Mouse (Mus musculus) heart, embryonic 16.5 days (tissue): ENCODE data around the gene Slc16a13. TPM values are rescaled to one million over a fixed set of nuclear protein-coding genes. Genes with fewer than 3 reads are reported as not detected.

Experiments
- ATAC-seq: fragments of 200-750 bp; cut with Nextera tagmentation; replicated peaks from 2 replicates; pipeline ENCODE4 v1.8.0; 2017; ENCODE audit warnings: moderate number of reproducible peaks; ENCODE audit not compliant: insufficient read depth, low FRiP score; ENCODE audit errors: extremely low read depth
- H3K27ac ChIP-seq: fragments of 300-500 bp; sonication (generic); 2 replicates; pipeline ENCODE4 v1.5.1; 2014; ENCODE audit warnings: mild to moderate bottlenecking, low read length, control low read depth, moderate library complexity
- H3K27me3 ChIP-seq: fragments of 300-500 bp; sonication (generic); 2 replicates; pipeline ENCODE4 v1.6.1; 2014; ENCODE audit warnings: low read length, mixed read lengths; ENCODE audit not compliant: control insufficient read depth, insufficient read depth
- H3K36me3 ChIP-seq: fragments of 300-500 bp; sonication (generic); 2 replicates; pipeline ENCODE4 v1.6.1; 2014; ENCODE audit not compliant: control insufficient read depth, insufficient read depth
- H3K4me1 ChIP-seq: fragments of 300-500 bp; sonication (generic); 2 replicates; pipeline ENCODE4 v1.6.1; 2014; ENCODE audit warnings: low read length, mixed read lengths; ENCODE audit not compliant: control insufficient read depth, insufficient read depth
- H3K4me2 ChIP-seq: fragments of 300-500 bp; sonication (generic); 2 replicates; pipeline ENCODE4 v1.6.1; 2014; ENCODE audit warnings: low read depth, mild to moderate bottlenecking, control low read depth, low read length
- H3K4me3 ChIP-seq: fragments of 300-500 bp; sonication (generic); 2 replicates; pipeline ENCODE4 v1.5.1; 2014; ENCODE audit warnings: mild to moderate bottlenecking, control low read depth, low read length
- H3K9ac ChIP-seq: fragments of 300-500 bp; sonication (generic); 2 replicates; pipeline ENCODE4 v1.6.1; 2014; ENCODE audit warnings: low read length, control low read depth
- H3K9me3 ChIP-seq: fragments of 300-500 bp; sonication (generic); replicated peaks from 2 replicates; pipeline ENCODE4 v1.6.1; 2016; ENCODE audit warnings: low read length; ENCODE audit not compliant: control insufficient read depth
- WGBS: fragments of 180-500 bp; shearing (Covaris S2); extraction: QIAGEN DNeasy Blood & Tissue Kit; methylation state at CpG from one replicate; pipeline ENCODE4 v1.1.7; 2014; 5-methylcytosine and 5-hydroxymethylcytosine counted together
- polyA plus RNA-seq: library from polyadenylated mRNA; unstranded; fragments of >200 nt; fragmentation: Nextera tagmentation; extraction: Ambion mirVana; gene quantifications from 2 replicates; pipeline ENCODE4 v1.2.1, GENCODE M21; 2015

Gene Slc16a13
- polyA plus RNA-seq = 5.0 and 5.6 TPM in 2 replicates

GRCm38 (mm10) chr11:70220731-70221602 is at the start of gene Slc16a13:
Gene Slc16a13 (minus strand): TSS chr11:70221064.
- no peaks in the 10 kb centered on the region for H3K36me3 ChIP-seq
- peak within 1 kb of the TSS; percentile 99 for H3K4me2 ChIP-seq
- under 1% methylated on average over 28 of the region's 28 CpGs for WGBS
- H3K27ac ChIP-seq = peak within 1 kb of the TSS; percentile 91
- ATAC-seq = peak; percentile 93
- H3K4me3 ChIP-seq = peak within 1 kb of the TSS; percentile 70
- H3K4me1 ChIP-seq = peaks cover 13% of the 10 kb centered on the region; the same call in 1 of the 2 replicates
- H3K9me3 ChIP-seq = no peaks in the 10 kb centered on the region
- H3K27me3 ChIP-seq = peaks cover 24% of the 10 kb centered on the region
- peak within 1 kb of the TSS; percentile 82 for H3K9ac ChIP-seq

- no peak overlapping the region for H3K4me3 ChIP-seq
- no peak overlapping the region for H3K4me2 ChIP-seq
- peak overlapping the region; percentile 53 for H3K27ac ChIP-seq
- no peak overlapping the region for H3K9ac ChIP-seq
- H3K36me3 ChIP-seq = no peaks in the 10 kb centered on the region
- peaks cover 11% of the 10 kb centered on the region for H3K4me1 ChIP-seq
- WGBS = 32% methylated on average over 1 of the region's 1 CpGs
- H3K27me3 ChIP-seq = no peaks in the 10 kb centered on the region
- no peaks in the 10 kb centered on the region for H3K9me3 ChIP-seq
- no peak for ATAC-seq
Measured at GRCm38 (mm10) chr11:70266405-70266804, 45.5 kb upstream of the Slc16a13 start.

- Histone ChIP-seq H3K36me3 (no peaks in the 10 kb centered on the region), H3K9me3 (no peaks in the 10 kb centered on the region), H3K27ac (peak overlapping the region; percentile 53), H3K9ac (no peak overlapping the region), H3K4me3 (no peak overlapping the region), H3K27me3 (no peaks in the 10 kb centered on the region), H3K4me1 (peaks cover 11% of the 10 kb centered on the region), H3K4me2 (no peak overlapping the region)
- 61% methylated on average over 4 of the region's 4 CpGs for WGBS
- ATAC-seq = no peak
Measured at GRCm38 (mm10) chr11:70265819-70266218, 45.0 kb upstream of the Slc16a13 start.

GRCm38 (mm10) chr11:70265252-70265651 is 44.4 kb upstream of the Slc16a13 start:
- Histone ChIP-seq H3K4me3 (no peak overlapping the region), H3K9me3 (no peaks in the 10 kb centered on the region), H3K36me3 (no peaks in the 10 kb centered on the region), H3K9ac (no peak overlapping the region), H3K27ac (peak overlapping the region; percentile 45; the same call in 1 of the 2 replicates), H3K4me2 (no peak overlapping the region), H3K4me1 (peaks cover 11% of the 10 kb centered on the region), H3K27me3 (no peaks in the 10 kb centered on the region)
- ATAC-seq = no peak
- WGBS = 35% methylated on average over 3 of the region's 3 CpGs

- Histone ChIP-seq H3K27me3 (peaks cover 11% of the 10 kb centered on the region), H3K4me3 (no peak overlapping the region), H3K36me3 (no peaks in the 10 kb centered on the region), H3K27ac (no peak overlapping the region), H3K4me1 (no peaks in the 10 kb centered on the region), H3K4me2 (no peak overlapping the region), H3K9ac (no peak overlapping the region), H3K9me3 (no peaks in the 10 kb centered on the region)
- ATAC-seq = no peak
- 93% methylated on average over 4 of the region's 4 CpGs for WGBS
Measured at GRCm38 (mm10) chr11:70259035-70259434, 38.2 kb upstream of the Slc16a13 start.

- Histone ChIP-seq H3K36me3 (no peaks in the 10 kb centered on the region), H3K9me3 (no peaks in the 10 kb centered on the region), H3K27ac (no peak within 1 kb of the TSS), H3K9ac (peak within 1 kb of the TSS; percentile 65), H3K4me3 (peak within 1 kb of the TSS; percentile 49), H3K4me2 (peak within 1 kb of the TSS; percentile 67), H3K27me3 (peaks cover 26% of the 10 kb centered on the region), H3K4me1 (no peaks in the 10 kb centered on the region)
- WGBS = 3% methylated on average over 25 of the region's 25 CpGs
- peak; percentile 65 for ATAC-seq
Measured at GRCm38 (mm10) chr11:70254931-70255531, 34.2 kb upstream of the Slc16a13 start, which contains the start of gene Alox12. Gene Alox12 (minus strand): TSS chr11:70255353.

GRCm38 (mm10) chr11:70254337-70254736 is 33.5 kb upstream of the Slc16a13 start:
- Histone ChIP-seq H3K9ac (peak overlapping the region; percentile 11; the same call in 1 of the 2 replicates), H3K27ac (no peak overlapping the region), H3K9me3 (no peaks in the 10 kb centered on the region), H3K27me3 (peaks cover 26% of the 10 kb centered on the region), H3K4me3 (peak overlapping the region; percentile 49), H3K4me1 (no peaks in the 10 kb centered on the region), H3K4me2 (peak overlapping the region; percentile 67), H3K36me3 (no peaks in the 10 kb centered on the region)
- ATAC-seq = no peak
- 4% methylated on average over 18 of the region's 18 CpGs for WGBS

GRCm38 (mm10) chr11:70251853-70252252 is 31.0 kb upstream of the Slc16a13 start:
- no peak overlapping the region for H3K9ac ChIP-seq
- H3K27ac ChIP-seq = no peak overlapping the region
- H3K4me2 ChIP-seq = no peak overlapping the region
- no peaks in the 10 kb centered on the region for H3K4me1 ChIP-seq
- no peak overlapping the region for H3K4me3 ChIP-seq
- no peaks in the 10 kb centered on the region for H3K36me3 ChIP-seq
- 61% methylated on average over 8 of the region's 8 CpGs for WGBS
- peaks cover 26% of the 10 kb centered on the region for H3K27me3 ChIP-seq
- ATAC-seq = no peak
- no peaks in the 10 kb centered on the region for H3K9me3 ChIP-seq

GRCm38 (mm10) chr11:70250150-70250549 is 29.3 kb upstream of the Slc16a13 start:
- H3K27me3 ChIP-seq = peaks cover 24% of the 10 kb centered on the region
- no peak overlapping the region for H3K27ac ChIP-seq
- no peak overlapping the region for H3K9ac ChIP-seq
- H3K4me1 ChIP-seq = no peaks in the 10 kb centered on the region
- 53% methylated on average over 11 of the region's 11 CpGs for WGBS
- no peak overlapping the region for H3K4me2 ChIP-seq
- no peaks in the 10 kb centered on the region for H3K9me3 ChIP-seq
- no peak overlapping the region for H3K4me3 ChIP-seq
- ATAC-seq = no peak
- H3K36me3 ChIP-seq = no peaks in the 10 kb centered on the region
